Mouse (Mus musculus): ENCODE data around the gene Spns2. TPM values are rescaled to one million over a fixed set of nuclear protein-coding genes. Genes with fewer than 3 reads are reported as not detected.

Gene Spns2
- total and polyA plus RNA-seq, 3 experiments: 0.07 to 0.17 (median 0.14) TPM

- in situ Hi-C loops (cut with MboI; ENCODE audit: low pct_ligation_motif_present, low pct_unique_long_range_greater_than_20kb, low sequenced_read_pairs): no loop called here
- DNase-seq (ENCODE audit: extremely low read depth): no peak
- H3K27me3 ChIP-seq (replicated peaks): peaks cover 37% of the 10 kb centered on the region
- no peak overlapping the region for H3K27ac ChIP-seq (ENCODE audit: insufficient read depth, low read depth)
- peaks cover 0 to 7% of the 10 kb centered on the region in 2 experiments; a peak in 1 of 4 replicates for H3K4me1 ChIP-seq (ENCODE audit: control insufficient read depth in 1 of 2, insufficient read depth in 2 of 2)
- no peaks in the 10 kb centered on the region for H3K9me3 ChIP-seq (replicated peaks; ENCODE audit: low read length)
- TF ChIP-seq MXI1 (IDR thresholded peaks at IDR 0.05; ENCODE audit: low read depth, low read length) (no peak), ZNF384 (IDR thresholded peaks at IDR 0.05; ENCODE audit: low read depth, low read length) (no peak)
- dilution Hi-C loops (cut with MboI; ENCODE audit: extremely low pct_ligation_motif_present, extremely low pct_unique_long_range_greater_than_20kb, low sequenced_read_pairs): no loop called here
- H3K36me3 ChIP-seq (replicated peaks in 1 of 2; ENCODE audit: control insufficient read depth in 1 of 2, insufficient read depth in 1 of 2, low read length in 1 of 2): no peaks in the 10 kb centered on the region
- H3K79me2 ChIP-seq (replicated peaks; ENCODE audit: control insufficient read depth, extremely low read depth, insufficient read depth, poor library complexity, severe bottlenecking): no peaks in the 10 kb centered on the region
- H3K4me3 ChIP-seq (replicated peaks in 1 of 3; ENCODE audit: low read depth in 2 of 3, low read length in 2 of 3, poor library complexity in 1 of 3): no peak overlapping the region
- no peak overlapping the region for H3K9ac ChIP-seq (ENCODE audit: insufficient read depth, low read depth)
- H3K4me2 ChIP-seq (ENCODE audit: insufficient read depth, low read depth, poor library complexity, severe bottlenecking): no peak overlapping the region
Observed at GRCm38 (mm10) chr11:72481313-72481712, 8.4 kb downstream of the Spns2 start.

- dilution Hi-C loops (cut with MboI; ENCODE audit: extremely low pct_ligation_motif_present, extremely low pct_unique_long_range_greater_than_20kb, low sequenced_read_pairs) (no loop called here), in situ Hi-C loops (cut with MboI; ENCODE audit: low pct_ligation_motif_present, low pct_unique_long_range_greater_than_20kb, low sequenced_read_pairs) (no loop called here)
- H3K36me3 ChIP-seq (replicated peaks in 1 of 2; ENCODE audit: control insufficient read depth in 1 of 2, insufficient read depth in 1 of 2, low read length in 1 of 2): no peaks in the 10 kb centered on the region
- H3K27me3 ChIP-seq (replicated peaks): peaks cover 20% of the 10 kb centered on the region
- H3K9ac ChIP-seq (ENCODE audit: insufficient read depth, low read depth): no peak overlapping the region
- no peak for TF ChIP-seq MXI1 (IDR thresholded peaks at IDR 0.05; ENCODE audit: low read depth, low read length)
- no peak for TF ChIP-seq RAD21 (IDR thresholded peaks at IDR 0.05; ENCODE audit: low read depth, low read length)
- TF ChIP-seq MAFK (IDR thresholded peaks at IDR 0.05; ENCODE audit: insufficient replicate concordance, low read length): peak; percentile 90
- no peak for TF ChIP-seq RCOR1 (conservative IDR thresholded peaks at IDR 0.05; ENCODE audit: low read depth, low read length)
- no peak for TF ChIP-seq POLR2A (IDR thresholded peaks at IDR 0.05; ENCODE audit: low read depth, low read length)
- TF ChIP-seq ZC3H11A (IDR thresholded peaks at IDR 0.05; ENCODE audit: low read depth, low read length): no peak
- no peak for DNase-seq (ENCODE audit: extremely low read depth)
- no peak overlapping the region for H3K4me3 ChIP-seq (replicated peaks in 1 of 3; ENCODE audit: low read depth in 2 of 3, low read length in 2 of 3, poor library complexity in 1 of 3)
- no peaks in the 10 kb centered on the region for H3K79me2 ChIP-seq (replicated peaks; ENCODE audit: control insufficient read depth, extremely low read depth, insufficient read depth, poor library complexity, severe bottlenecking)
- peaks cover 0 to 4% of the 10 kb centered on the region in 2 experiments; a peak in 1 of 4 replicates for H3K4me1 ChIP-seq (ENCODE audit: control insufficient read depth in 1 of 2, insufficient read depth in 2 of 2)
- no peak overlapping the region for H3K4me2 ChIP-seq (ENCODE audit: insufficient read depth, low read depth, poor library complexity, severe bottlenecking)
- no peak overlapping the region for H3K27ac ChIP-seq (ENCODE audit: insufficient read depth, low read depth)
- H3K9me3 ChIP-seq (replicated peaks; ENCODE audit: low read length): no peaks in the 10 kb centered on the region
Observed at GRCm38 (mm10) chr11:72479499-72479898, 10.2 kb downstream of the Spns2 start.

DNA sequence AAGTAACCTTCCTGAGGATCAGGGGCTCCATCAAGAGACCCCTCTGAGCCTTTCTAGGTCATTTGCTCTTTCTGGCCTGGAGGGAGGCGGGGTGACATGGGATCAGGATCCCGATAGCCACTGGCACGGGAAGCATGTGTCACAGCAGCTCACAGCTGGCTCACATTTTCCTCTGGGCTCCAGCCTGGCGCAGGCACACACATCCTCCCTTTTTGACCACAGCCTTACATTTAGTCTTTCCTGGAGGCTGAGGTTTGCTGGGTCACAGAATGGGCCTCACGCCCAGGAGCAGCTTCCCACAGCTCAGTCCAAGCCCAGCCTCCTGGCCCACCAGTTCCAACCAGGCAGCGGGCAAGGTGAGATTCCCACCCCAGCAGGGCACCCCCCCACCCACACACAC lies 11.5 kb downstream of the Spns2 start:
- Histone ChIP-seq H3K27ac (ENCODE audit: insufficient read depth, low read depth) (no peak overlapping the region), H3K79me2 (replicated peaks; ENCODE audit: control insufficient read depth, extremely low read depth, insufficient read depth, poor library complexity, severe bottlenecking) (no peaks in the 10 kb centered on the region), H3K4me1 (ENCODE audit: control insufficient read depth in 1 of 2, insufficient read depth in 2 of 2) (peaks cover 0 to 3% of the 10 kb centered on the region in 2 experiments; a peak in 1 of 4 replicates), H3K4me3 (replicated peaks in 1 of 3; ENCODE audit: low read depth in 2 of 3, low read length in 2 of 3, poor library complexity in 1 of 3) (no peak overlapping the region), H3K27me3 (replicated peaks) (peaks cover 17% of the 10 kb centered on the region), H3K9ac (ENCODE audit: insufficient read depth, low read depth) (no peak overlapping the region), H3K9me3 (replicated peaks; ENCODE audit: low read length) (no peaks in the 10 kb centered on the region), H3K4me2 (ENCODE audit: insufficient read depth, low read depth, poor library complexity, severe bottlenecking) (no peak overlapping the region), H3K36me3 (replicated peaks in 1 of 2; ENCODE audit: control insufficient read depth in 1 of 2, insufficient read depth in 1 of 2, low read length in 1 of 2) (no peaks in the 10 kb centered on the region)
- DNase-seq (ENCODE audit: extremely low read depth): no peak
- in situ Hi-C loops (cut with MboI; ENCODE audit: low pct_ligation_motif_present, low pct_unique_long_range_greater_than_20kb, low sequenced_read_pairs) (no loop called here), dilution Hi-C loops (cut with MboI; ENCODE audit: extremely low pct_ligation_motif_present, extremely low pct_unique_long_range_greater_than_20kb, low sequenced_read_pairs) (no loop called here)
- no peak for TF ChIP-seq ZC3H11A (IDR thresholded peaks at IDR 0.05; ENCODE audit: low read depth, low read length)
- no peak for TF ChIP-seq RAD21 (IDR thresholded peaks at IDR 0.05; ENCODE audit: low read depth, low read length)
- no peak for TF ChIP-seq MEF2A (IDR thresholded peaks at IDR 0.05; ENCODE audit: borderline replicate concordance, low read depth, low read length)
- TF ChIP-seq ETS1 (conservative IDR thresholded peaks at IDR 0.05; ENCODE audit: low read depth, low read length): no peak
- no peak for TF ChIP-seq POLR2AphosphoS2 (IDR thresholded peaks at IDR 0.05; ENCODE audit: low read depth, low read length)
- TF ChIP-seq USF2 (conservative IDR thresholded peaks at IDR 0.05; ENCODE audit: low read depth, low read length): no peak
- no peak for TF ChIP-seq RCOR1 (conservative IDR thresholded peaks at IDR 0.05; ENCODE audit: low read depth, low read length)
- TF ChIP-seq JUN (IDR thresholded peaks at IDR 0.05; ENCODE audit: insufficient read depth, low read depth, low read length): no peak
- no peak for TF ChIP-seq CHD2 (IDR thresholded peaks at IDR 0.05; ENCODE audit: low read length)

Measured in CH12.LX (cell line).